Mouse (Mus musculus) urinary bladder, postnatal 25 days (tissue): ENCODE results near the gene Rab3c.

Experiments used
- DNase-seq: peaks from one replicate; pipeline ENCODE4 v3.0.0; 2022; ENCODE audit warnings: low spot score

Rab3c gene

GRCm38 (mm10) chr13:110093720-110094685, 186.8 kb downstream of the Rab3c start:
- no peak for DNase-seq

GRCm38 (mm10) chr13:110083961-110084360, 196.8 kb downstream of the Rab3c start:
- DNase-seq = no peak

DNA sequence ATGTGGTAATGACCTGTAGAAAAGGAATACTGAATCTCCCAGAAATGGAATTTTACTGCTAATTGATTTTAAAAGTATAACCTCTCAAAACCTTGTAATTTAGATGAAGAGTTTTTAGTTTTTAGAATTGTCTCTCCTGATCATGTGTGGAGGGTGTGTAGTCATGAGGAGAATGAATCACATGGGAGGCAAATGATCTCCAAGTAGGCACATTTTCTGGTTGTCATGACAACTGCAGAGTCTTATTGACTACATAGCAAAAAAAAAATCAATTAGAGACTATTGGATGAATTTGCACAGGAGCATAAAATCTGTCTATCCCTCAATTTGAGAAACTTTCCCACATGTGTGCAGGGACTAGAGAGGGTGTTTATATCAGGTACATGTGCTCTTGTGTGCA, 199.6 kb downstream of the Rab3c start:
- DNase-seq = no peak

DNA sequence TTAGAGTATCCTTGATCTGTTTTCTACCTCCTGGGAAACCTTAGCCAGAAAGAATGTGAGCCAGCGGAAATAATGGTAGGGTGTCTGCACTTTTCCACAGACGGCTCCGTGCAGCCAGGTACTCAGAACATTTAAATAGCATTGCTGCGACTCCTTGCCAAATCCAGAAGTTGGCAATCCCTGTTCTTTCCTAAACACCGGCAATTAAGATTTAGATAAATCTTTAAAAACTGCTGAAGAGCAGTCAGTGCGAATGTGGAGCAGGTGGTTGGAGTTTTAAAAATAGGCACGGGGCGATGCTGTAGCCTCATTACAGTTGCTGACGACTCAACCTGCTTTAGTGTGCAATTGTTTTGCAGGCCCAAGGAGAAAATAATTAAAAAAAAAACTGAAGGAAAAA, 205.2 kb downstream of the Rab3c start:
- no peak for DNase-seq

GRCm38 (mm10) chr13:110074180-110074579, 206.6 kb downstream of the Rab3c start:
- no peak for DNase-seq

GRCm38 (mm10) chr13:110067149-110067548, 213.6 kb downstream of the Rab3c start:
- DNase-seq = no peak

DNA sequence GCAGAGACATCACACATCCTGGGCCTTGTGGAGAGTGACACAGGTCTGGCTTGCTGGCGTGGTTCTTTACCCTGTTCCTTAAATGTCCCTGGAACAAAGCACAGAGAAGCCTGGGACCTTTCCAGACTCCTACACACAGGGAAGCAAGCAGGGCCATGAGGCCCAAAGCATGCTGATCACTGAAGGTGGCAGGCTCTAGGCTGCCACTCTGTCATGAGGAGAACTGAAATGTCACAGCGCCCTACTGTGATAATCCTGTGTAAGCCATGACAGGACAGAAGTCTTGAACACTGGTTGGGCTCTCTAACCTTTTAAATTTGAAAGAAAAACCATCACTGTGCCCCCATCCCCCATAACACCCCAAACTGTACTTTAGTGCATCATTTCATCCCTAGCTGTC, 214.1 kb downstream of the Rab3c start:
- no peak for DNase-seq

- DNase-seq = peak; percentile 46
Measured at GRCm38 (mm10) chr13:110062835-110063411, 217.9 kb downstream of the Rab3c start.

DNA sequence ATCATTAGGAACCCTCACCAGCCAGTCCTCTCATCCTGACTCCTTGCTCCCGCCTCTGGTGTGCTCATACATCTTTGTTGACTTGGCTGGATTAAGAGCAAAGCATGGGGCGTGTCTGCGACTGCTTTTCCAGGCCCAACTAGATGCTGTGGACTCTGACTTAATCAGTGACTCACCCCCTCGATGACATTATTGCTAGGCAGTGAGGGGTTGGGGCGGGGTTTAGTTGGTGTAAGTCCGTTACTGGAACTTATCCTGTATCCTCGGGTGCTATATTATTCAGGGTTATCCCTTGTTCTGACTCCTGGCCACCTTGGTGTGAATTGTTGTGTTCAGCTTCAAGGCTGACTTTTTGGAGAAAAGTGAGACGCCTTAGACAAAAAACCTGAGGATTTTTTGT, 218.5 kb downstream of the Rab3c start:
- no peak for DNase-seq

DNA sequence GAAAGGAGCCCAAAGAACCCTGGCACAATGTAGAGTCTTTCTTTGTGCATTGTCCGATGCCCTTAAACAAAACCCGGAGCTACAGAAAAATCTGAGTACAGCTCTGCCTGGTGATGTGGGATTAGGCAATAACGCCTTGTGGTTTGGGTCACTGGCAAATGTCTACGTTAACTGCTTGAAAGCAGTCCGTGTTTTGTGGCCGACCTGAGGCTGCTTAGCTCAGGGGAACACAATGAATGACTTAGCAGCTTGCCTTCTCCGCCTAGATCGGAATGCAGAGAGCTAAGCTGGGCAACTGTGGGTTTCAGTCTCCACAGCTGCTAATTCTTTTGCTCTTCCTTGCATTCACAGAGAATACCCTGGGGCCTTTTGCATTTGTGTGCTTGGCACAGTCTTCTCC, 226.3 kb downstream of the Rab3c start:
- no peak for DNase-seq

GRCm38 (mm10) chr13:110048767-110049434, 231.9 kb downstream of the Rab3c start:
- no peak for DNase-seq

DNA sequence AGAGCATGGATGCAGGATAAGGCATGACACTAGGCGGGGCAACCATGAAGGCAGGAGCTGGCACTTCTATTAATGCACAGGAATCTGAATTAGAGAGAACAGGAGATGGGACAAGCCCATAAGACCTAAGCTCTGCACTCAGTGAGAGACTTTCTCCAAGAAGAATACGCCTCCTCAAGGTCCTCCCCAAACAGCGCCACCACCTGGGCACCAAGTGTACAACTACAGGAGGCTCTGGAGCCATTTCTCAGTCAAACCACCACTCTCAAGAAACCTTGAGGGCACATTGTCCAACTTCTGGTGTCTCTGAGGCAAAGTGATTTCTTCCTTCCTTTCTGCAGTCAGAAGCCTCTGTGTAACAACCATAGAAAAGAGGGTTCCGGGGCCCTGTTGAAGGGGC, 236.4 kb downstream of the Rab3c start:
- no peak for DNase-seq

GRCm38 (mm10) chr13:110039779-110040498, 240.9 kb downstream of the Rab3c start:
- DNase-seq = no peak

- DNase-seq = no peak
Measured at GRCm38 (mm10) chr13:110039170-110039569, 241.6 kb downstream of the Rab3c start.

DNA sequence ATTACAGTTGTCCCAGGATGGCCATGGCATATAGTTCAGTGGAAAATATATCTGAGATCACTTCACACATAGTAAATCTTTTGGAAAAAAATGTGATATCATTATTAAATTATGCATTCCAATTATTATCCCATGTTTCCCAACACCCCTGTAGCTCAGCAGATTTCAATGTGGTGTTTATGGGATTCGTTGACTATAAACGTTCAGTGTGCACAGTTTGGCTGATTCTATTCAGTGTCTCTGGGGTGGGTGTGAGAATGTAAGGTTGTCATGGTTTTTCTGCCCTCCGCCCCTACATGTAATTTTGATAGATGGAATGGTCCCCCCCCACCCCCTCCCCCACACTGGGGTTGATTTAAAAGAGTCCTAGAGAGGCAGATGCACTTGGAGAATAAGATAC, 242.3 kb downstream of the Rab3c start:
- DNase-seq = no peak

DNA sequence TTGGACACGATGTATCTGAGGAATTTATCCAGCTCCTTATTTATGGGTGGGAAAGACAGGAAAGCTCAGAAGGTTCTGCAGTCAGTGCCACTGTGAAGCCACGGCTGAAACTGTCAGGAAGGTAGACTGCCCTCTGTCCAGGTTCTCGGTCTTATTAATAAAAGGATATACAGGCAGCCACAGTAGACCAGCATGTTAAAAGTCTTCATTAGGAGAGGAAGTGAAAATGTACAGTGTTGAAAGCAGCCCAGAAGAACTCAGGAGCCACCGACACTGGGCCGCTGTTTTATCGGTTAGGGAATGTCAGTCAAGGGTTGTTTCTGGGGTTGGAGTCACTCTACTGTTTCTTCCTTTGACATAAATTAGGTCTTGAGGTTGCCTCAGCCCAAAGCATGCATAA, 245.9 kb downstream of the Rab3c start:
- DNase-seq = no peak

GRCm38 (mm10) chr13:110034041-110034440, 246.8 kb downstream of the Rab3c start:
- DNase-seq = no peak

GRCm38 (mm10) chr13:110031886-110032285, 248.9 kb downstream of the Rab3c start:
- DNase-seq = no peak

DNA sequence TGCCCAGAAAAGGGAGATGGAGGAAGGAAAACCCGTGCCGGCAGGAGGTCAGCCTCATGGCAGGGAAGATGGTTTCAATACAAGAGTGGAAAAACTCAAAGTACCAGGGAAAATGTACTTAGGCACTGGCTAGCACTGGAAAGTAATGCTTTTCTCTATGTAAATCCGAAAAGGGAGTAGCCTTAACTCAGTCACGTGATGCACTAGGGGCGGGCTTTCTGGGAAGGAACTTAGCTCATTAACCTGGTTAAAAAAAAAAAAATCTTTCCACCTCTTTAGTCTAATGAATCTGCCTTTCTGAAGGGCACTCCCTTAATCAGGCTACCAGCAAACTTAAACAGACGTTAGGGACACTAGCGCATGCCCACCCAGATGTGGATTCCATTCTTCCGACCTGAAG, 249.7 kb downstream of the Rab3c start:
- DNase-seq = no peak

DNA sequence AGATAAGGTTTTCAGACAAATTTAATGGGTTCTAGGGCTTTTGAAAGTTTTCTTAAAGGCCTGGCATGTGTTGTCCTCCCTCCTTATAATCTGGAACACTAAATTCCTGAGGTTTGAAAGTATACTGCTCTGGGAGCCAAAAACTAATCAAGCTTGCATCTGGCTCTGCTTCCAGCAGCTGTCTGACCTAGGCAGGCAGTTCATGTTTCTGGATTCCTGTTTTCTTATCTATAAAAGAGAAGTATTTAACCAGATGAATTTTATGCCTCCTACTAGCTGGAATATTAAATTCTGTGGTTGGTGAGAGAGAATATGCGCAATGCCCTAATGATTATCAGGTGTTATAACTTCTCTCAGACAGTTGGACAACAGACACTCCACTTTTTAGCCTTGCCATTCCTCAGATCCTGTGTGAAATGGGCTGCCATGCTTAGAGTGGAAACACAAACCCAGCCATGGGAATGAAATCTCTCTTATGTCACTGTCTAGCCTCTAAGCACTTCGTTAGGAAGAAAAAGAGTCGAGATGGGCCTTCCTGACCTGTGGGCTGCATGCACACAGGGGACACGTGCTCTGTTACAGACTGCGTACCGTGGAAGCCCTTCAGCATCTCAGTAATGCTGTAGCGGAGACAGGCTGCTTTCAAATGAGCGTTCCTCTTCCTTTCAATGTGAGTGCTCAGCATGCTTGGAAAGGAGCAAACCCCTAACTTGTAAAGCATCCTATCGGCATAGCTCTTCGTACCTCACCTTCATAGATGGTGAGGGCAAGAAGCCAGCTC, 256.2 kb downstream of the Rab3c start:
- no peak for DNase-seq

GRCm38 (mm10) chr13:110023031-110023430, 257.8 kb downstream of the Rab3c start:
- no peak for DNase-seq

DNA sequence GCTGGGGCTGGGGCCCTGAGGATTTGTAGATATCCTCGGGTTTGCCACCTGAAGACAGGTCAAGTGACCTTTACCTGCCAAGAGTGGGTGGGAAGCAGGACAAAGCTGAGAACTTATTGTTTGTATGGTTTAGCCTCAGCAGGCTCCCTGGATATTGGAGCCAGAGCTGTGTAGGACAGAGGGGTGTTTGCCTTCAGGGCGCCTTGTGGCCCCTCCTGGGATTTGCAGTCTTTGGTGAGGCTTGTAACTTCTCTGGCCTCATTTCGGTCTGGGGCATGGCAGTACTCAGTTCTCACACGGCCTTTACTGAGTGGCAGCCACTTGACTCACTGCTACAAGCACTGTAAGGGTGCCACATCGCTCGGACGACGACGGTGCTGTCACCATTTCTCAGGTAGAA, 261.0 kb downstream of the Rab3c start:
- no peak for DNase-seq
